Mouse (Mus musculus) ES-Bruce4 (cell line): ENCODE measurements around the gene Arfgap2.

Experiments
- CTCF ChIP-seq: IDR thresholded peaks from one replicate; pipeline ENCODE4 v1.8.1; 2011; ENCODE audit warnings: low read depth, low read length
- EP300 ChIP-seq: IDR thresholded peaks from 2 replicates; pipeline ENCODE4 v1.6.1; 2011; ENCODE audit warnings: low read depth, low read length; ENCODE audit not compliant: insufficient read depth
- POLR2A ChIP-seq: IDR thresholded peaks from one replicate; pipeline ENCODE4 v1.8.1; 2011; ENCODE audit warnings: low read length; ENCODE audit not compliant: insufficient read depth

DNA sequence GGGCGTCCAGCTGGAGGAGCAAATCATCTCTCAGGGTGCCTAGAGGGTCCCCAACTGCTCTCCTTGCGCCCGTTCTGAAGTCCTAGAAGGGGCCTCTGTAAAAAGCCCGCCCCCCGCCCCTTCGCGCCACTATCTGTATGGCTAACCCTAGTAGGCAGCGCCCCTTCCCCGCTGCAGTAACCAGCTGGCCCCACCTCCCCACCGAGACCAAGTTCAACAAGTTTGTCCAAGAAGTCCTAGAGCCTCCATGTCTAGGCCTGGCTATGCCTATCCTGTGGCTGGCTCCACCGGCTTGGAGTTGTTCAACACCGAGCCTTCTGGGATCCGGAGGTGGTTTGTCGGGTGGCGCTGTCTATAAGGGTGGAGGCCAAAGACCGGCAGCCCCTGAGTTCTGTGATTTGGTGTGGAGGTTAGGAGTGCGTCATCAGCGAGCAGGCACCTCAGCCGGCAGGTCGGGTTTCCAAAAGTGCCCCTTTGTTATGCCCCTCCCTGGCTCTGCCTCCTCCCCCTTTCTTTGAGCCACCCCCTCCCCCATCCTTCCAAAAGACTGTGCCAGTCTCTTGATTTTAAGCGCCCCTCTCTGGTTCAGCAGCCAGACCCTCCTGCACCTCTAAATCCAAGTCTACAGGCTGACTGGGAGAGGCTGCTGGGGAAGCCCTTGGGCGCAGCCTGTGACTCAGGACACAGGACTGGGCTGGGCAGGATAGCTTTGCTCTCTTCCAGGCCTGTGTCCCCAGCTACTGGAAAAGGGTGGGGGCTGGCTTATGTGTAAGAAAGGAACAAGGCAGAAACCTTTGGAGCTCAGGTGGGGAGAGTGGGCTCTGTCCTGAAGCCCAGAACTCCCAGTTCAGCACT is 7.4 kb upstream of the Arfgap2 start:
- TF ChIP-seq POLR2A: no peak
- no peak for TF ChIP-seq EP300
- no peak for TF ChIP-seq CTCF
